Mouse (Mus musculus): Measurements from ENCODE around the gene Glb1l2.

DNA sequence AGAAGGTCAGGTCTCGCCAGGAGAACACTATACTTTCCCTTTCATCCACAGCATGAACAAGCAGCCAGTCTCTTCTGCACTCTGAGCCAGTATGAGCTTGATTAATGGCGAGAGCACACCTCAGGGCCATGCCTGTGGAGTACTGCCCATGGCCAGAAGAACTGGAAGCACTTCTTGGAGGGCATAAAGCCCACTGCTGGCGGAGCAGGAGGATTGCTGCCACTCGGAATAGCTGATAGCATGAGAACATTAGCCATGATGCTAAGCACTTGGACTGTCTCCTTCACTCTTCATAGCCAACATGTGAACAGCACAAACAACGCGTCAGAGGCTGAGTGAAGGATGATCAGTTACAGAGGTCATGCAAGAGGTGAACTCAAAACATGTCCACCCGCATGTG, 27.8 kb downstream of the Glb1l2 start:
- TF ChIP-seq CTCF (IDR thresholded peaks at IDR 0.05; ENCODE audit: borderline replicate concordance, insufficient read depth, low read length): no peak
- no peak for TF ChIP-seq POLR2A (IDR thresholded peaks at IDR 0.05; ENCODE audit: low read depth, low read length)

Measured in embryonic fibroblast, embryonic 13.5 days (primary cell).